Mouse (Mus musculus) heart, embryonic 12.5 days (tissue): ENCODE measurements around the gene Dut. TPM values are rescaled to one million over a fixed set of nuclear protein-coding genes. Genes with fewer than 3 reads are reported as not detected.

Source experiments
- ATAC-seq: fragments of 200-750 bp; cut with Nextera tagmentation; 2 replicates; pipeline ENCODE4 v1.8.0; 2017; ENCODE audit warnings: moderate TSS enrichment, moderate library complexity; ENCODE audit not compliant: insufficient number of reproducible peaks, low FRiP score
- H3K27ac ChIP-seq: fragments of 300-500 bp; sonication (generic); 2 replicates; pipeline ENCODE4 v1.5.1; 2016; ENCODE audit warnings: mild to moderate bottlenecking, moderate library complexity; ENCODE audit not compliant: poor library complexity, severe bottlenecking
- H3K27me3 ChIP-seq: fragments of 300-500 bp; sonication (generic); replicated peaks from 2 replicates; pipeline ENCODE4 v1.6.1; 2016; ENCODE audit warnings: mild to moderate bottlenecking, moderate library complexity
- H3K36me3 ChIP-seq: fragments of 300-500 bp; sonication (generic); 2 replicates; pipeline ENCODE4 v1.6.1; 2016; ENCODE audit warnings: mild to moderate bottlenecking, moderate library complexity
- H3K4me1 ChIP-seq: fragments of 300-500 bp; sonication (generic); replicated peaks from 2 replicates; pipeline ENCODE4 v1.6.1; 2016; ENCODE audit warnings: mild to moderate bottlenecking
- H3K4me2 ChIP-seq: fragments of 300-500 bp; sonication (generic); 2 replicates; pipeline ENCODE4 v1.6.1; 2016; ENCODE audit warnings: mild to moderate bottlenecking, moderate library complexity
- H3K4me3 ChIP-seq: fragments of 300-500 bp; sonication (generic); 2 replicates; pipeline ENCODE4 v1.5.1; 2016; ENCODE audit warnings: mild to moderate bottlenecking
- H3K9ac ChIP-seq: fragments of 300-500 bp; sonication (generic); 2 replicates; pipeline ENCODE4 v1.6.1; 2016; ENCODE audit warnings: mild to moderate bottlenecking, moderate library complexity
- H3K9me3 ChIP-seq: fragments of 300-500 bp; sonication (generic); replicated peaks from 2 replicates; pipeline ENCODE4 v1.6.1; 2016; ENCODE audit warnings: mild to moderate bottlenecking, moderate library complexity
- WGBS: fragments of 180-500 bp; shearing (Covaris S2); methylation state at CpG from one replicate; pipeline ENCODE4 v1.1.7; 2016; 5-methylcytosine and 5-hydroxymethylcytosine counted together
- polyA plus RNA-seq: library from polyadenylated mRNA; unstranded; fragments of >200 nt; fragmentation: Nextera tagmentation; extraction: Ambion mirVana; gene quantifications from 2 replicates; pipeline ENCODE4 v1.2.1, GENCODE M21; 2016

Gene Dut
- 137 and 143 TPM in 2 replicates for polyA plus RNA-seq

GRCm38 (mm10) chr2:125247108-125247961, at the start of gene Dut:
Gene Dut (plus strand): TSS chr2:125247190.
- peak within 1 kb of the TSS; percentile 92 for H3K9ac ChIP-seq
- peak within 1 kb of the TSS; percentile 91 for H3K4me2 ChIP-seq
- H3K27me3 ChIP-seq = no peaks in the 10 kb centered on the region
- H3K27ac ChIP-seq = peak within 1 kb of the TSS; percentile 89
- H3K36me3 ChIP-seq = peaks cover 29% of the 10 kb centered on the region
- peak within 1 kb of the TSS; percentile 86 for H3K4me3 ChIP-seq
- peak; percentile 99 for ATAC-seq
- WGBS = under 1% methylated on average over 88 of the region's 96 CpGs
- H3K4me1 ChIP-seq = peaks cover 12% of the 10 kb centered on the region
- H3K9me3 ChIP-seq = no peaks in the 10 kb centered on the region

GRCm38 (mm10) chr2:125208894-125209596, 37.9 kb upstream of the Dut start:
- ATAC-seq = no peak
- no peak overlapping the region for H3K27ac ChIP-seq
- WGBS = 81% methylated on average over 14 of the region's 14 CpGs

GRCm38 (mm10) chr2:125211831-125212510, 35.0 kb upstream of the Dut start:
- Histone ChIP-seq H3K9me3 (no peaks in the 10 kb centered on the region), H3K4me1 (peaks cover 11% of the 10 kb centered on the region; the same call in 1 of the 2 replicates), H3K9ac (no peak overlapping the region), H3K4me3 (no peak overlapping the region), H3K27me3 (no peaks in the 10 kb centered on the region), H3K36me3 (no peaks in the 10 kb centered on the region), H3K27ac (no peak overlapping the region), H3K4me2 (no peak overlapping the region)
- 58% methylated on average over 10 of the region's 10 CpGs for WGBS
- ATAC-seq = no peak

More at GRCm38 (mm10) chr2:125208894-125209596, 37.9 kb upstream of the Dut start:
- no peak overlapping the region for H3K9ac ChIP-seq
- H3K4me1 ChIP-seq = peaks cover 11% of the 10 kb centered on the region; the same call in 1 of the 2 replicates
- H3K27me3 ChIP-seq = no peaks in the 10 kb centered on the region
- no peak overlapping the region for H3K4me3 ChIP-seq
- no peaks in the 10 kb centered on the region for H3K36me3 ChIP-seq
- no peaks in the 10 kb centered on the region for H3K9me3 ChIP-seq
- H3K4me2 ChIP-seq = no peak overlapping the region

- Histone ChIP-seq H3K9me3 (no peaks in the 10 kb centered on the region), H3K27ac (no peak overlapping the region), H3K36me3 (no peaks in the 10 kb centered on the region), H3K4me2 (no peak overlapping the region), H3K27me3 (no peaks in the 10 kb centered on the region), H3K4me1 (peaks cover 11% of the 10 kb centered on the region; the same call in 1 of the 2 replicates), H3K9ac (no peak overlapping the region), H3K4me3 (no peak overlapping the region)
- ATAC-seq = no peak
- WGBS = 2% methylated on average over 3 of the region's 3 CpGs
Observed at GRCm38 (mm10) chr2:125214592-125214991, 32.4 kb upstream of the Dut start.

GRCm38 (mm10) chr2:125217286-125217685, 29.7 kb upstream of the Dut start:
- H3K9ac ChIP-seq = no peak overlapping the region
- H3K4me2 ChIP-seq = no peak overlapping the region
- no peak overlapping the region for H3K4me3 ChIP-seq
- ATAC-seq = no peak
- no peak overlapping the region for H3K27ac ChIP-seq
- peaks cover 5% of the 10 kb centered on the region; the same call in 1 of the 2 replicates for H3K4me1 ChIP-seq
- H3K9me3 ChIP-seq = no peaks in the 10 kb centered on the region
- H3K36me3 ChIP-seq = no peaks in the 10 kb centered on the region
- no peaks in the 10 kb centered on the region for H3K27me3 ChIP-seq
- 79% methylated on average over 6 of the region's 6 CpGs for WGBS

- no peak for ATAC-seq
- H3K9ac ChIP-seq = no peak overlapping the region
- no peaks in the 10 kb centered on the region for H3K27me3 ChIP-seq
- H3K9me3 ChIP-seq = no peaks in the 10 kb centered on the region
- WGBS = 86% methylated on average over 1 of the region's 1 CpGs
- no peak overlapping the region for H3K27ac ChIP-seq
- H3K36me3 ChIP-seq = no peaks in the 10 kb centered on the region
- H3K4me3 ChIP-seq = no peak overlapping the region
- H3K4me1 ChIP-seq = 0 out of 2 replicates have a peak, but pooled peaks cover 4% of the 10 kb centered on the region
- no peak overlapping the region for H3K4me2 ChIP-seq
Observed at GRCm38 (mm10) chr2:125218566-125218965, 28.4 kb upstream of the Dut start.

GRCm38 (mm10) chr2:125219268-125219667, 27.7 kb upstream of the Dut start:
- no peak for ATAC-seq
- Histone ChIP-seq H3K9ac (no peak overlapping the region), H3K36me3 (no peaks in the 10 kb centered on the region), H3K4me1 (0 out of 2 replicates have a peak, but pooled peaks cover 4% of the 10 kb centered on the region), H3K4me3 (no peak overlapping the region), H3K27ac (no peak overlapping the region), H3K4me2 (no peak overlapping the region), H3K27me3 (no peaks in the 10 kb centered on the region), H3K9me3 (no peaks in the 10 kb centered on the region)
- 48% methylated on average over 3 of the region's 3 CpGs for WGBS

- Histone ChIP-seq H3K36me3 (no peaks in the 10 kb centered on the region), H3K27me3 (no peaks in the 10 kb centered on the region), H3K4me1 (0 out of 2 replicates have a peak, but pooled peaks cover 4% of the 10 kb centered on the region), H3K9me3 (no peaks in the 10 kb centered on the region), H3K9ac (no peak overlapping the region), H3K27ac (no peak overlapping the region), H3K4me3 (no peak overlapping the region), H3K4me2 (no peak overlapping the region)
- ATAC-seq = no peak
- WGBS = 76% methylated on average over 1 of the region's 1 CpGs
Observed at GRCm38 (mm10) chr2:125221673-125222072, 25.3 kb upstream of the Dut start.

- WGBS = 47% methylated on average over 11 of the region's 11 CpGs
Observed at GRCm38 (mm10) chr2:125228472-125229409, 18.2 kb upstream of the Dut start.

GRCm38 (mm10) chr2:125232183-125232582, 14.8 kb upstream of the Dut start:
- no peak for ATAC-seq
- WGBS = 79% methylated on average over 4 of the region's 4 CpGs

More at GRCm38 (mm10) chr2:125228472-125229409, 18.2 kb upstream of the Dut start:
- Histone ChIP-seq H3K36me3 (no peaks in the 10 kb centered on the region), H3K9ac (no peak overlapping the region), H3K27ac (no peak overlapping the region), H3K4me2 (no peak overlapping the region), H3K27me3 (no peaks in the 10 kb centered on the region), H3K4me3 (no peak overlapping the region), H3K4me1 (peaks cover 4% of the 10 kb centered on the region; the same call in 1 of the 2 replicates), H3K9me3 (no peaks in the 10 kb centered on the region)
- ATAC-seq = no peak

More at GRCm38 (mm10) chr2:125232183-125232582, 14.8 kb upstream of the Dut start:
- no peak overlapping the region for H3K27ac ChIP-seq
- H3K36me3 ChIP-seq = no peaks in the 10 kb centered on the region
- H3K4me3 ChIP-seq = no peak overlapping the region
- H3K27me3 ChIP-seq = no peaks in the 10 kb centered on the region
- no peak overlapping the region for H3K9ac ChIP-seq
- H3K9me3 ChIP-seq = no peaks in the 10 kb centered on the region
- peaks cover 4% of the 10 kb centered on the region; the same call in 1 of the 2 replicates for H3K4me1 ChIP-seq
- no peak overlapping the region for H3K4me2 ChIP-seq
